Mouse (Mus musculus) C2C12 (cell line): ENCODE results near the gene Unc5b.

Source experiments
- CEBPB ChIP-seq: IDR thresholded peaks from one replicate; pipeline ENCODE4 v1.6.1; 2011; ENCODE audit warnings: low read depth, mild to moderate bottlenecking, control low read depth, moderate library complexity
- CTCF ChIP-seq: IDR thresholded peaks from one replicate; pipeline ENCODE4 v1.5.1; 2011; ENCODE audit not compliant: control insufficient read depth, insufficient read depth, insufficient read length
- MAX ChIP-seq: IDR thresholded peaks from one replicate; pipeline ENCODE4 v1.6.1; 2011; ENCODE audit warnings: mild to moderate bottlenecking, control low read depth
- MYOG ChIP-seq: IDR thresholded peaks from one replicate; pipeline ENCODE4 v1.6.1; 2011; ENCODE audit not compliant: control insufficient read depth, insufficient read length; ENCODE audit errors: extremely low read depth

- TF ChIP-seq CTCF: no peak
- TF ChIP-seq CEBPB: no peak
- TF ChIP-seq MAX: no peak
- TF ChIP-seq MYOG: no peak
Observed at GRCm38 (mm10) chr10:60815059-60815458, 16.3 kb downstream of the Unc5b start.
